Mouse (Mus musculus) MEL (cell line): ENCODE results near the gene Rgs11. TPM values are rescaled to one million over a fixed set of nuclear protein-coding genes. Genes with fewer than 3 reads are reported as not detected.

Experiments used
- DNase-seq: peaks from one replicate; pipeline ENCODE4 v3.0.0; 2011; ENCODE audit warnings: low read depth, low spot score
- H3K27ac ChIP-seq: 2 replicates; pipeline ENCODE4 v1.5.1; 2012; ENCODE audit warnings: low read depth, mild to moderate bottlenecking, control low read depth, low read length, moderate library complexity; ENCODE audit not compliant: control insufficient read depth
- H3K27me3 ChIP-seq, 2 experiments: fragments of 150-350 bp in 1 of 2; sonication (generic) in 1 of 2; 2 replicates each; pipeline ENCODE4 v1.6.1; 2012; ENCODE audit warnings: low read length in 2 of 2, mild to moderate bottlenecking in 2 of 2, improper control_type of control experiment in 1 of 2, moderate library complexity in 1 of 2; ENCODE audit not compliant: insufficient read depth in 2 of 2, control insufficient read depth in 1 of 2
- H3K36me3 ChIP-seq, 2 experiments: 2 replicates each; pipeline ENCODE4 v1.6.1; 2012 to 2014; ENCODE audit warnings: low read length in 2 of 2, improper control_type of control experiment in 1 of 2, inconsistent platforms in 1 of 2, mild to moderate bottlenecking in 1 of 2; ENCODE audit not compliant: insufficient read depth in 2 of 2, control insufficient read depth in 1 of 2
- H3K4me1 ChIP-seq, 2 experiments: fragments of 150-350 bp in 1 of 2; sonication (generic) in 1 of 2; 2 replicates each; pipeline ENCODE4 v1.6.1; 2012; ENCODE audit warnings: low read length in 2 of 2, improper control_type of control experiment in 1 of 2, mild to moderate bottlenecking in 1 of 2; ENCODE audit not compliant: insufficient read depth in 2 of 2, control insufficient read depth in 1 of 2
- H3K4me3 ChIP-seq, 2 experiments: fragments of 150-350 bp in 1 of 2; sonication (generic) in 1 of 2; 2 replicates each; pipeline ENCODE4 v1.5.1; 2012; ENCODE audit warnings: low read depth in 2 of 2, low read length in 2 of 2, mild to moderate bottlenecking in 2 of 2, moderate library complexity in 2 of 2, control low read depth in 1 of 2, improper control_type of control experiment in 1 of 2; ENCODE audit not compliant: control insufficient read depth in 1 of 2, insufficient read depth in 1 of 2
- H3K79me2 ChIP-seq: 2 replicates; pipeline ENCODE4 v1.6.1; 2012; ENCODE audit warnings: mild to moderate bottlenecking, low read length, moderate library complexity; ENCODE audit not compliant: control insufficient read depth, poor library complexity, insufficient read depth
- H3K9ac ChIP-seq: 2 replicates; pipeline ENCODE4 v1.6.1; 2012; ENCODE audit warnings: low read depth, mild to moderate bottlenecking, control low read depth, low read length, moderate library complexity; ENCODE audit not compliant: control insufficient read depth, poor library complexity, severe bottlenecking
- H3K9me3 ChIP-seq: fragments of 150-350 bp; sonication (generic); replicated peaks from 2 replicates; pipeline ENCODE4 v1.6.1; 2012; ENCODE audit warnings: mild to moderate bottlenecking, low read length, improper control_type of control experiment, moderate library complexity; ENCODE audit not compliant: insufficient read depth
- BHLHE40 ChIP-seq: IDR thresholded peaks from 2 replicates; pipeline ENCODE4 v1.6.1; 2012; ENCODE audit warnings: low read depth, mild to moderate bottlenecking, inconsistent platforms, low read length, improper control_type of control experiment, borderline replicate concordance
- E2F4 ChIP-seq: IDR thresholded peaks from 2 replicates; pipeline ENCODE4 v1.6.1; 2011; ENCODE audit warnings: low read depth, low read length, improper control_type of control experiment, borderline replicate concordance
- GABPA ChIP-seq: IDR thresholded peaks from 2 replicates; pipeline ENCODE4 v1.6.1; 2012; ENCODE audit warnings: low read depth, mild to moderate bottlenecking, inconsistent platforms, low read length, improper control_type of control experiment, moderate library complexity
- HCFC1 ChIP-seq: IDR thresholded peaks from 2 replicates; pipeline ENCODE4 v1.6.1; 2012; ENCODE audit warnings: low read depth, mild to moderate bottlenecking, inconsistent platforms, low read length, improper control_type of control experiment, moderate library complexity
- JUND ChIP-seq: IDR thresholded peaks from 2 replicates; pipeline ENCODE4 v1.6.1; 2011; ENCODE audit warnings: low read depth, mild to moderate bottlenecking, improper control_type of control experiment, low read length
- MAFK ChIP-seq: IDR thresholded peaks from 2 replicates; pipeline ENCODE4 v1.6.1; 2011; ENCODE audit warnings: low read depth, mild to moderate bottlenecking, low read length, improper control_type of control experiment, borderline replicate concordance
- MAX ChIP-seq: IDR thresholded peaks from 2 replicates; pipeline ENCODE4 v1.6.1; 2011; ENCODE audit warnings: low read length, improper control_type of control experiment
- MAZ ChIP-seq: IDR thresholded peaks from 2 replicates; pipeline ENCODE4 v1.6.1; 2012; ENCODE audit warnings: low read depth, mild to moderate bottlenecking, inconsistent platforms, low read length, improper control_type of control experiment
- MEF2A ChIP-seq: IDR thresholded peaks from 2 replicates; pipeline ENCODE4 v1.6.1; 2014; ENCODE audit warnings: low read depth, mild to moderate bottlenecking, inconsistent platforms, low read length, improper control_type of control experiment; ENCODE audit not compliant: poor library complexity, insufficient replicate concordance, severe bottlenecking; ENCODE audit errors: extremely low read depth
- MXI1 ChIP-seq: IDR thresholded peaks from 2 replicates; pipeline ENCODE4 v1.6.1; 2011; ENCODE audit warnings: mild to moderate bottlenecking, low read depth, low read length, improper control_type of control experiment
- MYB ChIP-seq: IDR thresholded peaks from 2 replicates; pipeline ENCODE4 v1.6.1; 2011; ENCODE audit warnings: mild to moderate bottlenecking, low read depth, low read length, improper control_type of control experiment
- MYC ChIP-seq: IDR thresholded peaks from 2 replicates; pipeline ENCODE4 v1.6.1; 2011; ENCODE audit warnings: low read depth, mild to moderate bottlenecking, low read length, improper control_type of control experiment, moderate library complexity
- NELFE ChIP-seq: IDR thresholded peaks from 2 replicates; pipeline ENCODE4 v1.6.1; 2011; ENCODE audit warnings: low read depth, low read length, improper control_type of control experiment
- NRF1 ChIP-seq: IDR thresholded peaks from 2 replicates; pipeline ENCODE4 v1.6.1; 2014; ENCODE audit warnings: low read depth, mild to moderate bottlenecking, inconsistent platforms, low read length, improper control_type of control experiment, moderate library complexity; ENCODE audit not compliant: poor library complexity, insufficient read depth, severe bottlenecking
- POLR2A ChIP-seq, 2 experiments: IDR thresholded peaks; 2 replicates each; pipeline ENCODE4 v1.6.1; 2011 to 2012; ENCODE audit warnings: low read length in 2 of 2, mild to moderate bottlenecking in 2 of 2, control low read depth in 1 of 2, improper control_type of control experiment in 1 of 2, low read depth in 1 of 2, moderate library complexity in 1 of 2; ENCODE audit not compliant: control insufficient read depth in 1 of 2, insufficient read depth in 1 of 2, poor library complexity in 1 of 2
- POLR2AphosphoS5 ChIP-seq: IDR thresholded peaks from 2 replicates; pipeline ENCODE4 v1.6.1; 2012; ENCODE audit warnings: low read depth, borderline replicate concordance, mild to moderate bottlenecking, inconsistent platforms, low read length, moderate library complexity, mixed read lengths
- RAD21 ChIP-seq: IDR thresholded peaks from 2 replicates; pipeline ENCODE4 v1.6.1; 2011; ENCODE audit warnings: mild to moderate bottlenecking, low read depth, low read length, improper control_type of control experiment
- RCOR1 ChIP-seq: IDR thresholded peaks from 2 replicates; pipeline ENCODE4 v1.6.1; 2012; ENCODE audit warnings: low read depth, mild to moderate bottlenecking, inconsistent platforms, low read length, improper control_type of control experiment
- SMC3 ChIP-seq: IDR thresholded peaks from 2 replicates; pipeline ENCODE4 v1.6.1; 2011; ENCODE audit warnings: low read depth, low read length, improper control_type of control experiment
- USF1 ChIP-seq: IDR thresholded peaks from 2 replicates; pipeline ENCODE4 v1.6.1; 2014; ENCODE audit warnings: low read depth, mild to moderate bottlenecking, inconsistent platforms, low read length, improper control_type of control experiment, moderate library complexity
- USF2 ChIP-seq, 2 experiments: IDR thresholded peaks; 2 replicates each; pipeline ENCODE4 v1.6.1; 2011 to 2012; ENCODE audit warnings: improper control_type of control experiment in 2 of 2, low read length in 2 of 2, borderline replicate concordance in 1 of 2, inconsistent platforms in 1 of 2, low read depth in 1 of 2, mild to moderate bottlenecking in 1 of 2; ENCODE audit not compliant: insufficient read depth in 1 of 2
- ZC3H11A ChIP-seq: IDR thresholded peaks from 2 replicates; pipeline ENCODE4 v1.6.1; 2012; ENCODE audit warnings: low read depth, mild to moderate bottlenecking, inconsistent platforms, low read length, improper control_type of control experiment
- ZMIZ1 ChIP-seq: IDR thresholded peaks from 2 replicates; pipeline ENCODE4 v1.6.1; 2012; ENCODE audit warnings: low read depth, mild to moderate bottlenecking, inconsistent platforms, low read length, improper control_type of control experiment, moderate library complexity
- polyA plus RNA-seq, 2 experiments: library from polyadenylated mRNA; stranded (reverse) in 1 of 2; unstranded in 1 of 2; fragments of >175 nt in 1 of 2; fragments of >200 nt in 1 of 2; gene quantifications; 2 replicates each; pipeline versions ENCODE4 v1.2.1 to v1.2.4; 2012; ENCODE audit warnings: low replicate concordance in 2 of 2, low read depth in 1 of 2; ENCODE audit not compliant: insufficient read length in 2 of 2, insufficient read depth in 1 of 2, missing spikeins in 1 of 2
- total RNA-seq: library from RNA; depleted of rRNA; stranded (reverse); fragments of 300-350 nt; gene quantifications from 2 replicates; pipeline ENCODE4 v1.2.3, GENCODE M21; 2012

Gene Rgs11
- total and polyA plus RNA-seq, 3 experiments: 11.4 to 32.6 TPM; not detected in 1

DNA sequence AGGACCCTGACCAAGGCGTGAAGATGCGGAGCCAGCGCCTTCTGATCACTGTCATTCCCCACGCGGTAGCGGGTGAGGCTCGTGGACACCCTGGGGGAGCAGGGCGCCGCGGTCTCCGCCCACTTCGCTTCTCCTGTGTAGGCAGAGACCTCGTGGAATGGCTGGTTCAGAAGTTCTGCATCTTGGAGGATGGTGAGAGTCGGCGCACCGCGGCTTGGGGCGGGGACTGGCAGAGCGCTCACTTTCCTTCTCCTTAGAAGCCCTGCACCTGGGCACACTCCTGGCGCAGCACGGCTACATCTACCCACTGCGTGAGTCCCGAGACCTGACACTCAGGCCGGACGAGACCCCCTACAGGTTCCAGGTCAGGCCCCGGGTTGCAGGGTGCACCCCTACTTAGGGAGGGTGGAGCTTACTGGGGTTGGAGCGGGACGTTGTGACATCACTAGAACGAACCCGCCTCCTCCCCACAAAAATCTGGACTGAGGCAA lies 615 bp downstream of the Rgs11 start:
- H3K27me3 ChIP-seq: no peaks in the 10 kb centered on the region
- peak overlapping the region; percentile 57 for H3K9ac ChIP-seq
- peaks cover 10 to 31% of the 10 kb centered on the region in 2 experiments for H3K4me1 ChIP-seq
- no peaks in the 10 kb centered on the region for H3K9me3 ChIP-seq
- H3K79me2 ChIP-seq: peaks cover 7% of the 10 kb centered on the region; the same call in 1 of the 2 replicates
- DNase-seq: peak; percentile 76
- no peak overlapping the region for H3K27ac ChIP-seq
- TF ChIP-seq MAZ (peak; percentile 38; the same call in 1 of the 2 replicates), RAD21 (no peak), POLR2A (IDR thresholded peaks at IDR 0.05; ENCODE audit: control insufficient read depth in 1 of 2, insufficient read depth in 1 of 2, low read depth in 1 of 2, low read length in 2 of 2, poor library complexity in 1 of 2) (no peak; a peak in 1 of 4 replicates), RCOR1 (0 out of 2 replicates have a peak, but pooled peaks have one; percentile 4), MAFK (no peak), MYC (0 out of 2 replicates have a peak, but pooled peaks have one; percentile 34), USF1 (no peak), GABPA (no peak), ZC3H11A (no peak), ZMIZ1 (no peak), POLR2AphosphoS5 (no peak), HCFC1 (no peak), MAX (0 out of 2 replicates have a peak, but pooled peaks have one; percentile 35), NRF1 (0 out of 2 replicates have a peak, but pooled peaks have one; percentile 16), NELFE (0 out of 2 replicates have a peak, but pooled peaks have one; percentile 21), JUND (no peak), E2F4 (no peak), MYB (no peak), MXI1 (peak; percentile 74), USF2 (IDR thresholded peaks at IDR 0.05; ENCODE audit: borderline replicate concordance in 1 of 2, insufficient read depth in 1 of 2, low read depth in 1 of 2, low read length in 2 of 2) (no peak)
- H3K36me3 ChIP-seq: peaks cover 0 to 13% of the 10 kb centered on the region in 2 experiments; a peak in 2 of 4 replicates
- peak overlapping the region; percentile 66 to 89 for H3K4me3 ChIP-seq

DNA sequence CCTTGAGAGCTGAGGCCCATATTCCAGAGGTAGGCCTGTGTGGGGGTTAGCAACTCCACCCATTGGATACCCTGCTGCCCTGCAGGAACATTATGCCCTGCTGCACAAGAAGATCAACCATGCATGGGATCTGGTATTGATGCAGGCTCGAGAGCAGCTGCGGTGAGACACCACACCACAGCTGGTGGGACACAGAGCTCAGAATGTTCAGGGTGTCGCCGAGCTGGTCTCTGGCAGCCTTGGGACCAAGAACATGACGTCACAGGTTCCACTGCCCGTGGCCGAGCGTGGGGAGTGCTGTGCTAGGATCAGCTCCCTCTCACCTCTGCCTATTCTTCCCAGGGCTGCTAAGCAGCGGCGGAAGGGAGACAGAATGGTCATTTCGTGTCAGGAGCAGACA lies 2.0 kb downstream of the Rgs11 start:
- H3K4me1 ChIP-seq: peaks cover 2 to 18% of the 10 kb centered on the region in 2 experiments; a peak in 3 of 4 replicates
- no peaks in the 10 kb centered on the region for H3K27me3 ChIP-seq
- H3K27ac ChIP-seq: no peak overlapping the region
- no peak overlapping the region for H3K4me3 ChIP-seq
- DNase-seq: no peak
- TF ChIP-seq MYC (no peak), MAX (no peak), MEF2A (no peak), BHLHE40 (no peak), SMC3 (no peak), MYB (no peak)
- H3K36me3 ChIP-seq: peaks cover 0 to under 1% of the 10 kb centered on the region in 2 experiments; a peak in 2 of 4 replicates
- H3K79me2 ChIP-seq: peaks cover 7% of the 10 kb centered on the region; the same call in 1 of the 2 replicates
- H3K9ac ChIP-seq: no peak overlapping the region
- H3K9me3 ChIP-seq: no peaks in the 10 kb centered on the region
